Mouse (Mus musculus) limb, embryonic 14.5 days (tissue): ENCODE data around the gene Ogg1. TPM values are rescaled to one million over a fixed set of nuclear protein-coding genes. Genes with fewer than 3 reads are reported as not detected.

ENCODE experiments used
- ATAC-seq: fragments of 200-750 bp; cut with Nextera tagmentation; 2 replicates; pipeline ENCODE4 v1.8.0; 2017; ENCODE audit warnings: low read depth, moderate number of reproducible peaks, moderate TSS enrichment; ENCODE audit not compliant: low FRiP score
- DNase-seq: peaks from one replicate; pipeline ENCODE4 v3.0.0-alpha.2; 2015; ENCODE audit warnings: low spot score
- H3K27ac ChIP-seq: fragments of 300-500 bp; sonication (generic); replicated peaks from 2 replicates; pipeline ENCODE4 v1.5.1; 2014; ENCODE audit warnings: low read depth, mild to moderate bottlenecking, low read length, moderate library complexity, mixed read lengths
- H3K27me3 ChIP-seq: fragments of 300-500 bp; sonication (generic); 2 replicates; pipeline ENCODE4 v1.6.1; 2014; ENCODE audit warnings: low read length, mixed read lengths; ENCODE audit not compliant: control insufficient read depth, insufficient read depth
- H3K36me3 ChIP-seq: fragments of 300-500 bp; sonication (generic); 2 replicates; pipeline ENCODE4 v1.6.1; 2014; ENCODE audit warnings: mild to moderate bottlenecking, low read length, moderate library complexity, mixed read lengths; ENCODE audit not compliant: control insufficient read depth, insufficient read depth
- H3K4me1 ChIP-seq: fragments of 300-500 bp; sonication (generic); 2 replicates; pipeline ENCODE4 v1.6.1; 2014; ENCODE audit warnings: antibody characterized with exemption, low read length, mixed read lengths; ENCODE audit not compliant: control insufficient read depth, insufficient read depth
- H3K4me2 ChIP-seq: fragments of 300-500 bp; sonication (generic); replicated peaks from 2 replicates; pipeline ENCODE4 v1.6.1; 2014; ENCODE audit warnings: low read depth, mild to moderate bottlenecking, low read length, moderate library complexity; ENCODE audit not compliant: severe bottlenecking
- H3K4me3 ChIP-seq: fragments of 300-500 bp; sonication (generic); replicated peaks from 2 replicates; pipeline ENCODE4 v1.5.1; 2014; ENCODE audit warnings: low read length
- H3K9ac ChIP-seq: fragments of 300-500 bp; sonication (generic); 2 replicates; pipeline ENCODE4 v1.6.1; 2014; ENCODE audit warnings: mild to moderate bottlenecking, low read depth, low read length, moderate library complexity; ENCODE audit not compliant: severe bottlenecking
- H3K9me3 ChIP-seq: fragments of 300-500 bp; sonication (generic); 2 replicates; pipeline ENCODE4 v1.6.1; 2016; ENCODE audit warnings: low read length; ENCODE audit not compliant: control insufficient read depth
- POLR2A ChIP-seq: fragments of 200-500 bp; IDR thresholded peaks from 2 replicates; pipeline ENCODE4 v1.8.0; 2012; ENCODE audit warnings: inconsistent platforms, mild to moderate bottlenecking, moderate library complexity, borderline replicate concordance; ENCODE audit not compliant: insufficient read depth, insufficient read length; ENCODE audit errors: extremely low read depth
- WGBS: fragments of 180-500 bp; shearing (Covaris S2); extraction: QIAGEN DNeasy Blood & Tissue Kit; methylation state at CpG from one replicate; pipeline ENCODE4 v1.1.7; 2014; 5-methylcytosine and 5-hydroxymethylcytosine counted together
- polyA plus RNA-seq, 2 experiments: library from polyadenylated mRNA; depleted of rRNA in 1 of 2; stranded (reverse) in 1 of 2; unstranded in 1 of 2; fragments of >200 nt; fragmentation: Nextera tagmentation in 1 of 2; extraction: Ambion mirVana in 1 of 2; gene quantifications; 2 replicates each; pipeline versions ENCODE4 v1.2.1 to v1.2.3; 2012 to 2014

Gene Ogg1
- polyA plus RNA-seq, 2 experiments = 11.1 to 22.6 TPM

DNA sequence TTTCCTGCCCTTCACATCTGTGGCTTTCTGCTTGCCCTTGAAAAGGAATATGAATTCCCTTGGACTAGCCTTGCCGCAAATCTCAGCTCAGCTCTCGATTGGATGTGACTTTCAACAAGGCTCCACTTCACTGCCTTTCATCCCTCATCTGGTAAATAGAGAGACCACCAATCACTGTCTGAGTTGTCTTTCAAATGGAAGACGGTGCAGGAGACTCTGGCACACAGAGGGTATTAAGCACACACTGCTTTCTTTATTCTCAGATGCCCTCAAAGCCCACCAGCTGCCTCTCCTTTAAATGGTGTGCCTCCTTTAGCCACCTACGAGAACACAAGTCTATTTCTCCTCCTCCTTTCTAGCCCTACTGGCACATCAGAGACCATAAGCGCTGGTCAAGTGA, 41.8 kb downstream of the Ogg1 start:
- Histone ChIP-seq H3K9me3 (no peaks in the 10 kb centered on the region), H3K27ac (no peak overlapping the region), H3K4me1 (no peaks in the 10 kb centered on the region), H3K36me3 (peaks cover 69% of the 10 kb centered on the region), H3K4me3 (no peak overlapping the region), H3K9ac (no peak overlapping the region), H3K4me2 (no peak overlapping the region), H3K27me3 (no peaks in the 10 kb centered on the region)
- ATAC-seq (no peak), DNase-seq (no peak)
- TF ChIP-seq POLR2A = no peak
- WGBS = 82% methylated on average over 5 of the region's 5 CpGs

DNA sequence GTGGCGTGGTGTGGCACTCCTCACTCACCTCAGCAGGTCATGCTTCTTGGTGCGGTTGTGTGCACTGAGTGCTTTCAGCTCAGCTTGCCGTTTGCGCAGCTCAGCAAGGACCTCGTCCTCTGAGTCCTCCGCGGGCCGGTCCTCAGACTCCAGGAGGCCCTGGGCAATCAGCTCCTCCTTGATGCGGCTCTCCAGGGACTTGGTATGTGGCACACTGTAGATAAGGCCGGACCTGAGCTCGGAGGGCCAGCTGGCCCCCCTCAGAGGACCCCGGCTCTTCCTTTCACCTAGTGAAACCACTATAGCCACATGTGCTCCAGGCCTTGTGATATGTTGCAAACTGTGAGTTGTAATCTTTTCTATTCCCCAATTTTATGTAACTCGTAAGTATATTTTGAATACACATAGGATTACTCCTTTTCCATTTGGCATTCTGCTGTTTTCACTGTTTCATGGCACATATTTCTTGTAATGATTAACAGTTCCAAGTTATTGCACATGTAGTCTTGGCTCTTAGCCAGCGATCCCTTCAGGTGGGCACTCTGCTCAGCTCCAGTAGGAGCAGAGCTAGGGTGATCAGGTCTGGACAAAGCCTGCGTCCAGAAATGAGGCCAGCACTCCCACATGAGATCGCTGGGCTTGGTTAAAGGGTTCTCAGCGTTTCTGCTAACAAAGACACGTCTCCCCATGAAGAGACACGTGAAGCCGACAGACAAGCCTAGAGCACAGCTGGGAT, 43.6 kb downstream of the Ogg1 start:
- Histone ChIP-seq H3K27me3 (no peaks in the 10 kb centered on the region), H3K4me1 (no peaks in the 10 kb centered on the region), H3K4me2 (no peak overlapping the region), H3K36me3 (peaks cover 84% of the 10 kb centered on the region), H3K9ac (no peak overlapping the region), H3K9me3 (no peaks in the 10 kb centered on the region), H3K4me3 (no peak overlapping the region), H3K27ac (no peak overlapping the region)
- no peak for DNase-seq
- no peak for ATAC-seq
- WGBS = 95% methylated on average over 20 of the region's 20 CpGs
- no peak for TF ChIP-seq POLR2A

DNA sequence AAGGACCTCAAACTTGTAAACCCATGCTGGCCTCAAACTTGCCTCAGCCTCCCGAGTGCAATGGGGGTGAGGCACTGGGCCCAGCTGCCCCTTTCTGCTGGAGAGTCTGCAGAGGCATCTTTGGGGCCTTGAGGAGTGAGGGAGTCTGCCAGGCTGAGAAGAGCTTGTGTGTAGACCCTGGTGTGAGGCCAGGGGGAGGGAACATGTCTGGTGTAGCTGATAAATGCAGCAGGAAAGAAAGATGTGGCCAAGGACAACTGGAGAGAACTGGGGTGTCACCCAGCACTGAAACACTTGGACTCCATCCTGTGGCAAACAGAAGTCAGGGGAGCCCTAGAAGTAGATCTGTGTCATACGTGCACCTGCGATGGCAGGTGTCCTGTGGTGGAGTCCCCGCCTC, 46.7 kb downstream of the Ogg1 start:
- no peak for ATAC-seq
- H3K27me3 ChIP-seq = no peaks in the 10 kb centered on the region
- TF ChIP-seq POLR2A = no peak
- H3K27ac ChIP-seq = no peak overlapping the region
- no peak for DNase-seq
- 0 out of 2 replicates have a peak, but pooled peaks cover 6% of the 10 kb centered on the region for H3K4me1 ChIP-seq
- no peak overlapping the region for H3K4me2 ChIP-seq
- H3K9ac ChIP-seq = no peak overlapping the region
- 90% methylated on average over 4 of the region's 4 CpGs for WGBS
- H3K4me3 ChIP-seq = no peak overlapping the region
- H3K36me3 ChIP-seq = peaks cover 71% of the 10 kb centered on the region
- H3K9me3 ChIP-seq = no peaks in the 10 kb centered on the region

DNA sequence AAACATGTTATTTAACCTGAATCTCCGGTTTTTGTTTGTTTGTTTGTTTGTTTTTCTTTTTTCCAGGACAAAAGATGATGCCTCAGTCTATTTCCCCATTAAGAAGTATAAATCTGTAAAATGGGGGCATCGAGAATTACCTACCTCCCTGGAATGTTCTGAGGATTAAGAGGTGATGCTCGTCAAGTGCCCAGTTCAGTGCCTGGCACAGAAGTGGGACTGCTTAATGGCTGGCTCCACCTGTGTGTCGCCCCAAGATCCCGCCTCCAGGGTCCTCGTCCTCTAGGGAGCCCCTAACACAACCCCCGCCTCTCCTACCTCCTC, 50.4 kb downstream of the Ogg1 start:
- Histone ChIP-seq H3K4me3 (peak overlapping the region; percentile 97), H3K9ac (peak overlapping the region; percentile 91), H3K27me3 (no peaks in the 10 kb centered on the region), H3K27ac (peak overlapping the region; percentile 94), H3K4me1 (peaks cover 14% of the 10 kb centered on the region), H3K9me3 (no peaks in the 10 kb centered on the region), H3K36me3 (peaks cover 55% of the 10 kb centered on the region), H3K4me2 (peak overlapping the region; percentile 80)
- ATAC-seq (no peak), DNase-seq (no peak)
- 9% methylated on average over 7 of the region's 7 CpGs for WGBS
- no peak for TF ChIP-seq POLR2A

DNA sequence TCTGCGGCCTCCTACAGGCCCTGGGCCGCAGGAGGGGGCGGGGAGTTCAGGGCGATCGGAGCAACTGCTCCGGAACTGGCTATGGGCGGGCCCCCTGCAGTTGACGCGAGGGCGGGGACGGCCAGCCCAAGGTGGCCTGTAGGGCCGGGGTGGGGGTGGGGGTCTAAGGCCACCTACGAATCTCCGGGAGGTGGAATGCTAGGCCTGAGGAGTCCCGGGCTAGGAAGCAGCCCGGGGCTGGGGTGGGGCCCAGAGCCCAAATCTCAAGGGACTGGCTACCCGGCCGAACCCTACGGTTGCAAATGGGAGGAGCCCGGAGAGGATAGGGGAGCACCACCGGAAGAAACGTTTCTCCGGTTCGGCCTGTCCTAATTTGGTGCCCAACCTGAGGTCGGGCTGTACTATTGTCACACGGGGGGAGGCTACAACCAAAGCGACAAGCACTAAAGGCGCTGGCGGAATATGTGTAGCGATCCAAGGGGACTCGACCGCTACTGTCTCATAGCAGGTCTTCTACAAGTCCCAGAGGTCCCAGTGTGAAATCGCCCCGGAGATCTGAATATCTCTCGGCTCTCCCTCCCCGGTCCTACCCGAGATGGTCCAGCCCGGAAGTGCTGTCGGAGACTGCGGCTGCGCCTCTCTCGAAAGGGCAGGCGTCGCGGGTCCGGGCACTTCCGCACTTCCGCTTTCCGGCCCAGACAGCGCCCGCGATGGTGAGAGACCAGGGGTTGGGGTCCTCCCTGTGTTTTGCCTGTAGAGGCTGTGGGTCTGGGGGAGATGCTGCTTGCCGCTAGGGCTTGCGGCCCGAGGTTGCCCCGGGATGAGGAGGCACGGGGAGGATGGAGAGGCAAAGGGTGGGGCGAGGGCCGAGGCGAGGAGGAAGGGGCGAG, 51.0 kb downstream of the Ogg1 start, which contains the start of the genes Tada3 and Arpc4:
Tada3 (minus strand) TSS at position 388 of the 890 bp plus-strand sequence.
Arpc4 (plus strand) TSS at position 620 of the 890 bp plus-strand sequence.
- peak; percentile 97 for ATAC-seq
- peak within 1 kb of the TSS; percentile 91 for H3K9ac ChIP-seq

More for the DNA sequence above, 51.0 kb downstream of the Ogg1 start, which contains the start of the genes Tada3 and Arpc4:
- peak within 1 kb of the TSS; percentile 94 for H3K27ac ChIP-seq
- under 1% methylated on average over 54 of the region's 61 CpGs for WGBS
- peak within 1 kb of the TSS; percentile 97 for H3K4me3 ChIP-seq
- no peaks in the 10 kb centered on the region for H3K27me3 ChIP-seq
- no peak for TF ChIP-seq POLR2A
- H3K36me3 ChIP-seq = peaks cover 54% of the 10 kb centered on the region
- peak; percentile 97 for DNase-seq
- peaks cover 14% of the 10 kb centered on the region for H3K4me1 ChIP-seq
- H3K9me3 ChIP-seq = no peaks in the 10 kb centered on the region
- peak within 1 kb of the TSS; percentile 80 for H3K4me2 ChIP-seq
